In genomic region chr3:103575156-103575892, GRCm38 (mm10) we compare ENCODE assay signal across 8 mouse cellular contexts. TPM values are rescaled to one million over a fixed set of nuclear protein-coding genes. Genes with fewer than 3 reads are reported as not detected.
A peak's percentile ranks its signal among the peaks of the same experiment; 100 is the strongest.
DNase-seq lines count a peak whose midpoint lies in the region; ATAC-seq and TF ChIP-seq lines count a peak whose summit lies in the region.

Gene Syt6 (plus strand): TSS chr3:103575231.

- H3K4me2 ChIP-seq in lung, postnatal 0 days (replicated peaks; ENCODE audit: low read depth, low read length), result peak within 1 kb of the TSS; percentile 71
- H3K4me2 ChIP-seq in liver, embryonic 15.5 days, result peak within 1 kb of the TSS; percentile 51

- no peak for ATAC-seq in cerebellum, adult (ENCODE audit: insufficient number of reproducible peaks, low FRiP score, low TSS enrichment)
- ATAC-seq in lung, postnatal 0 days, result peak; percentile 18; the same call in 1 of the 2 replicates
- no peak for ATAC-seq in liver, embryonic 15.5 days (ENCODE audit: insufficient read depth)

- H3K36me3 ChIP-seq in lung, postnatal 0 days (ENCODE audit: insufficient read depth, low read length), result no peaks in the 10 kb centered on the region
- no peaks in the 10 kb centered on the region for H3K36me3 ChIP-seq in hindbrain, embryonic 10.5 days
- no peaks in the 10 kb centered on the region for H3K36me3 ChIP-seq in liver, embryonic 15.5 days (replicated peaks)

- WGBS in lung, postnatal 0 days, result 2% methylated on average over 36 of the region's 44 CpGs
- under 1% methylated on average over 44 of the region's 44 CpGs for WGBS in hindbrain, embryonic 10.5 days
- 3% methylated on average over 44 of the region's 44 CpGs for WGBS in liver, embryonic 15.5 days (ENCODE audit: insufficient replicate concordance)

- peak; percentile 39 for DNase-seq in cerebellum, adult 11 months
- DNase-seq in lung, postnatal 0 days (ENCODE audit: low spot score), result no peak
- no peak for DNase-seq in lung, postnatal 10 days
- peak; percentile 44 for DNase-seq in hindbrain, embryonic 10.5 days (ENCODE audit: low spot score)
- DNase-seq in urinary bladder, adult 18-20 months (ENCODE audit: low spot score in 2 of 2), result no peak
- DNase-seq in T-cell, adult 2 months (ENCODE audit: low spot score), result no peak

- no peaks in the 10 kb centered on the region for H3K9me3 ChIP-seq in lung, postnatal 0 days (ENCODE audit: low read length)
- H3K9me3 ChIP-seq in hindbrain, embryonic 10.5 days, result no peaks in the 10 kb centered on the region
- H3K9me3 ChIP-seq in liver, embryonic 15.5 days (replicated peaks), result no peaks in the 10 kb centered on the region

- no peak within 1 kb of the TSS for H3K27ac ChIP-seq in lung, postnatal 0 days (ENCODE audit: low read length)
- H3K27ac ChIP-seq in hindbrain, embryonic 10.5 days, result peak within 1 kb of the TSS; percentile 83
- H3K27ac ChIP-seq in liver, embryonic 15.5 days (replicated peaks), result no peak within 1 kb of the TSS

- peak within 1 kb of the TSS; percentile 43 for H3K4me3 ChIP-seq in lung, postnatal 0 days (ENCODE audit: low read depth, low read length)
- peak within 1 kb of the TSS; percentile 70 for H3K4me3 ChIP-seq in hindbrain, embryonic 10.5 days
- H3K4me3 ChIP-seq in liver, embryonic 15.5 days (replicated peaks), result peak within 1 kb of the TSS; percentile 23; the same call in 1 of the 2 replicates

- H3K27me3 ChIP-seq in lung, postnatal 0 days (replicated peaks; ENCODE audit: insufficient read depth, low read length), result peaks cover 39% of the 10 kb centered on the region
- H3K27me3 ChIP-seq in hindbrain, embryonic 10.5 days (ENCODE audit: insufficient read depth, poor library complexity, severe bottlenecking), result peaks cover 82% of the 10 kb centered on the region
- H3K27me3 ChIP-seq in liver, embryonic 15.5 days, result peaks cover 83% of the 10 kb centered on the region

- no peak within 1 kb of the TSS for H3K9ac ChIP-seq in lung, postnatal 0 days (replicated peaks; ENCODE audit: low read depth)
- no peak within 1 kb of the TSS for H3K9ac ChIP-seq in liver, embryonic 15.5 days

- 0 out of 2 replicates have a peak, but pooled peaks cover 3% of the 10 kb centered on the region for H3K4me1 ChIP-seq in lung, postnatal 0 days (ENCODE audit: insufficient read depth, low read depth, low read length)
- peaks cover 39% of the 10 kb centered on the region for H3K4me1 ChIP-seq in hindbrain, embryonic 10.5 days (replicated peaks)
- 0 out of 2 replicates have a peak, but pooled peaks cover 4% of the 10 kb centered on the region for H3K4me1 ChIP-seq in liver, embryonic 15.5 days (replicated peaks)

- no peak for TF ChIP-seq CTCF in lung, postnatal 0 days (IDR thresholded peaks at IDR 0.05)

- no peak for TF ChIP-seq EP300 in lung, postnatal 0 days (IDR thresholded peaks at IDR 0.05)

RNA-seq across cellular contexts. Expression of gene Syt6, which starts in this region (rescaled TPM):
- polyA plus RNA-seq in lung, postnatal 0 days (2015; fragmentation: Nextera tagmentation; extraction: Ambion mirVana), result 2.3 and 2.9 TPM in 2 replicates
- polyA plus RNA-seq in hindbrain, embryonic 10.5 days (2016; fragmentation: Nextera tagmentation; extraction: Ambion mirVana), result 1.5 and 2.0 TPM in 2 replicates
- 0.02 TPM in 1 of 2 replicates, not detected in the other for polyA plus RNA-seq in liver, embryonic 15.5 days (2015; fragmentation: Nextera tagmentation; extraction: Ambion mirVana)

Comparison
In these comparisons a context has a peak if more than half of its experiments do, and no peak if none do; other contexts are left out.
1. DNase-seq: peak in cerebellum, adult 11 months (single experiment) and hindbrain, embryonic 10.5 days (single experiment); none in lung, postnatal 0 days (single experiment), lung, postnatal 10 days (single experiment), urinary bladder, adult 18-20 months (0 of 2) and T-cell, adult 2 months (single experiment).
2. Peak in every context shown above with its lines, with median percentiles within 50 percentile points of each other: H3K4me3 ChIP-seq.